Mouse (Mus musculus) stomach, postnatal 0 days (tissue): Measurements from ENCODE around the gene Rad51b.

Experiments used
- CTCF ChIP-seq: IDR thresholded peaks from 2 replicates; pipeline ENCODE4 v1.5.1; 2016; ENCODE audit warnings: antibody characterized with exemption, low read depth, mild to moderate bottlenecking, moderate library complexity
- EP300 ChIP-seq: optimal IDR thresholded peaks from 2 replicates; pipeline ENCODE3; 2016; ENCODE audit warnings: antibody characterized with exemption

DNA sequence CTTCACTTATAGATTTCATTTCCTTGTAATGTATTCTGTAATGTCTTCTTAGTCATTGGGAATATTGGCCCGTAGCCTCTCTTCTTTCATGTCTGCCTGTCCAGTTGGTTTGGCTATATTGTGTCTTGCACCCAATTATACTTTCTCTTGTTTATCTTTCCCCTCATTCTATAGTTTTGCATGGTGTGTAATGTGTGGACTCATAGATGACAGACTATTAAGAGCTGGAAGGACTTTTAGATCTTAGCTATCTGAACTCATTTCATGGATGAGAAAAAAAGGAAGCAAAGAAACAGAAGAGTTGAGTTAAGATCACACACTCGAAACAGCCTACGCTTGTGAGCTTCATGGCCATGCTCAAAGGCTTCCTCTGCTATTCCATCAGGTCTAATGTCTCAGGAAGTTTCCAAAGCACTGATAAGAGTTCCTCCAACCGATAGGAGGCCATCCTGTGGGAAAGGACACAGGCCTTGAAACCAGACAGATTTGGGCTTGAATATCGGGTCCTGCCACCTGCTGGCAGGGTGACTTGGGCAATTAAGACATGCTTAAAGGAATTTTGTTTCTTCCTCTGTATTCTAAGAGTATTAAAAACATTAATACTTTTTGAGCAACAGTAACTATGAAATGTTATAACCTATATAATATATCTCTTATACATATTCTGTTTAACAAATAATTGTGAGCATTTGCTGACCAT, 216.1 kb downstream of the Rad51b start:
- peak; percentile 52 for TF ChIP-seq CTCF
- TF ChIP-seq EP300: no peak
